24 mouse cellular contexts compared by ENCODE assay signal in genomic region chr6:124655893-124656292, GRCm38 (mm10). TPM values are rescaled to one million over a fixed set of nuclear protein-coding genes. Genes with fewer than 3 reads are reported as not detected.
A peak's percentile ranks its signal among the peaks of the same experiment; 100 is the strongest.
DNase-seq lines count a peak whose midpoint lies in the region; ATAC-seq and TF ChIP-seq lines count a peak whose summit lies in the region.
"Had no signal": no experiment of that assay in that cellular context is flagged by ENCODE, and none has a peak within 500 bp of the region (broad histone marks: within the 10 kb centered on the region; RNA-seq: fewer than 3 reads in every experiment).

No protein-coding gene starts in this region.

- no peaks in the 10 kb centered on the region for H3K4me1 ChIP-seq in heart, embryonic 11.5 days (ENCODE audit: control insufficient read depth, insufficient read depth, low read length)
- no peaks in the 10 kb centered on the region for H3K4me1 ChIP-seq in kidney, embryonic 16.5 days (ENCODE audit: insufficient read depth, low read length)
- peaks cover 3 to 17% of the 10 kb centered on the region in 2 experiments for H3K4me1 ChIP-seq in MEL (ENCODE audit: control insufficient read depth in 1 of 2, insufficient read depth in 2 of 2, low read length in 2 of 2)
- H3K4me1 ChIP-seq in thymus, adult 2 months (replicated peaks; ENCODE audit: control insufficient read depth, insufficient read depth, low read length), result 0 out of 2 replicates have a peak, but pooled peaks cover 6% of the 10 kb centered on the region
- H3K4me1 ChIP-seq: embryonic facial prominence, embryonic 13.5 days; forebrain, embryonic 13.5 days; heart, embryonic 15.5 days; hindbrain, embryonic 10.5 days; intestine, embryonic 15.5 days had no signal

- H3K79me2 ChIP-seq in MEL (ENCODE audit: control insufficient read depth, insufficient read depth, low read length, poor library complexity), result no peaks in the 10 kb centered on the region

- TF ChIP-seq CTCF in MEL (IDR thresholded peaks at IDR 0.05 in 2 of 3, conservative IDR thresholded peaks at IDR 0.05 in 1 of 3; ENCODE audit: control insufficient read depth in 1 of 3, insufficient read depth in 1 of 3, low read depth in 2 of 3, low read length in 3 of 3, poor library complexity in 1 of 3, severe bottlenecking in 1 of 3), result no peak
- no peak for TF ChIP-seq CTCF in thymus, adult 2 months (IDR thresholded peaks at IDR 0.05; ENCODE audit: borderline replicate concordance, control insufficient read depth, extremely low read depth, insufficient read depth, low read length, poor library complexity)

- DNase-seq in heart, adult 11 months, result peak; percentile 60
- no peak for DNase-seq in kidney, adult 11 months
- DNase-seq in 416B (ENCODE audit: low read depth) (peak; percentile 35), MEL (ENCODE audit: low read depth, low spot score) (no peak)
- no peak for DNase-seq in thymus, adult 2 months
- DNase-seq in frontal cortex, postnatal 14 days (ENCODE audit: low spot score in 2 of 2), result no peak
- DNase-seq: adrenal gland, postnatal 10 days; cerebellum, adult 11-12 months; cerebellum, adult 9-10 months; cerebellum, postnatal 25 days; forebrain, postnatal 0 days; gastrocnemius, adult 2 months; gastrocnemius, postnatal 25 days had no signal

- H3K9me3 ChIP-seq in heart, embryonic 11.5 days (replicated peaks; ENCODE audit: control insufficient read depth, low read length), result no peaks in the 10 kb centered on the region
- peaks cover 6% of the 10 kb centered on the region for H3K9me3 ChIP-seq in kidney, embryonic 16.5 days (ENCODE audit: low read length)
- H3K9me3 ChIP-seq in MEL (replicated peaks; ENCODE audit: insufficient read depth, low read length), result no peaks in the 10 kb centered on the region
- H3K9me3 ChIP-seq: heart, embryonic 15.5 days; intestine, embryonic 15.5 days had no signal

- H3K9ac ChIP-seq in heart, embryonic 11.5 days (ENCODE audit: low read depth, low read length), result no peak overlapping the region
- H3K9ac ChIP-seq in kidney, embryonic 16.5 days (replicated peaks; ENCODE audit: low read length), result no peak overlapping the region
- no peak overlapping the region for H3K9ac ChIP-seq in MEL (ENCODE audit: control insufficient read depth, low read depth, low read length, poor library complexity, severe bottlenecking)
- H3K9ac ChIP-seq: embryonic facial prominence, embryonic 13.5 days; forebrain, embryonic 13.5 days; forebrain, postnatal 0 days; heart, embryonic 15.5 days; hindbrain, embryonic 14.5 days; intestine, embryonic 15.5 days had no signal

- no peaks in the 10 kb centered on the region for H3K36me3 ChIP-seq in heart, embryonic 11.5 days (ENCODE audit: control insufficient read depth, insufficient read depth, low read length)
- no peaks in the 10 kb centered on the region for H3K36me3 ChIP-seq in kidney, embryonic 16.5 days (ENCODE audit: insufficient read depth, low read length)
- peaks cover 0 to 3% of the 10 kb centered on the region in 2 experiments; a peak in 1 of 4 replicates for H3K36me3 ChIP-seq in MEL (ENCODE audit: control insufficient read depth in 1 of 2, insufficient read depth in 2 of 2, low read length in 2 of 2)
- no peaks in the 10 kb centered on the region for H3K36me3 ChIP-seq in thymus, adult 2 months (ENCODE audit: control insufficient read depth, insufficient read depth, low read length)
- H3K36me3 ChIP-seq: embryonic facial prominence, embryonic 13.5 days; G1E; heart, embryonic 15.5 days; hindbrain, embryonic 10.5 days; intestine, embryonic 15.5 days had no signal

- 51% methylated on average over 6 of the region's 6 CpGs for WGBS in heart, embryonic 11.5 days (ENCODE audit: insufficient replicate concordance)
- 37% methylated on average over 6 of the region's 6 CpGs for whole genome bisulfite sequencing in kidney, embryonic 16.5 days
- 37% methylated on average over 6 of the region's 6 CpGs for WGBS in thymus, adult 2 months

- TF ChIP-seq RAD21 in MEL (IDR thresholded peaks at IDR 0.05; ENCODE audit: low read depth, low read length), result no peak

- no peaks in the 10 kb centered on the region for H3K27me3 ChIP-seq in heart, embryonic 11.5 days (ENCODE audit: control insufficient read depth, insufficient read depth, low read length)
- H3K27me3 ChIP-seq in kidney, embryonic 16.5 days (ENCODE audit: insufficient read depth, low read length), result no peaks in the 10 kb centered on the region
- H3K27me3 ChIP-seq in MEL (ENCODE audit: control insufficient read depth in 1 of 2, insufficient read depth in 2 of 2, low read length in 2 of 2), result no peaks in the 10 kb centered on the region
- H3K27me3 ChIP-seq in thymus, adult 2 months (ENCODE audit: control insufficient read depth, insufficient read depth, low read length), result no peaks in the 10 kb centered on the region
- H3K27me3 ChIP-seq: embryonic facial prominence, embryonic 13.5 days; forebrain, embryonic 13.5 days; heart, embryonic 15.5 days; intestine, embryonic 15.5 days had no signal

- H3K4me2 ChIP-seq in heart, embryonic 11.5 days, result no peak overlapping the region
- H3K4me2 ChIP-seq in kidney, embryonic 16.5 days (replicated peaks; ENCODE audit: low read depth, low read length), result no peak overlapping the region
- H3K4me2 ChIP-seq: embryonic facial prominence, embryonic 13.5 days; forebrain, embryonic 13.5 days; heart, embryonic 15.5 days; hindbrain, embryonic 14.5 days; intestine, embryonic 15.5 days had no signal

- no peak overlapping the region for H3K4me3 ChIP-seq in heart, embryonic 11.5 days (ENCODE audit: low read depth, low read length)
- H3K4me3 ChIP-seq in kidney, embryonic 16.5 days (ENCODE audit: low read length), result no peak overlapping the region
- H3K4me3 ChIP-seq in MEL (ENCODE audit: control insufficient read depth in 1 of 2, insufficient read depth in 1 of 2, low read depth in 2 of 2, low read length in 2 of 2), result no peak overlapping the region
- no peak overlapping the region for H3K4me3 ChIP-seq in thymus, adult 2 months (ENCODE audit: control insufficient read depth, insufficient read depth, low read length)
- H3K4me3 ChIP-seq: embryonic facial prominence, embryonic 13.5 days; forebrain, embryonic 13.5 days; gastrocnemius, adult 2 months; heart, embryonic 15.5 days; hindbrain, embryonic 10.5 days; intestine, embryonic 15.5 days had no signal

- no peak; a peak in 1 of 4 replicates for TF ChIP-seq EP300 in MEL (IDR thresholded peaks at IDR 0.05; ENCODE audit: low read depth in 1 of 2, low read length in 2 of 2)

- no peak for ATAC-seq in heart, embryonic 11.5 days (replicated peaks; ENCODE audit: insufficient number of reproducible peaks, low FRiP score, low TSS enrichment)
- no peak; the same call in 1 of the 2 replicates for ATAC-seq in kidney, embryonic 16.5 days (ENCODE audit: low FRiP score, low TSS enrichment)
- ATAC-seq: CD4-positive, CD25-positive, alpha-beta regulatory T cell, adult 4 months; forebrain, embryonic 13.5 days; forebrain, postnatal 0 days; intestine, embryonic 15.5 days had no signal

- TF ChIP-seq POLR2A in MEL (IDR thresholded peaks at IDR 0.05; ENCODE audit: control insufficient read depth in 1 of 2, insufficient read depth in 1 of 2, low read depth in 1 of 2, low read length in 2 of 2, poor library complexity in 1 of 2), result no peak
- no peak for TF ChIP-seq POLR2A in thymus, adult 2 months (IDR thresholded peaks at IDR 0.05; ENCODE audit: control insufficient read depth, extremely low read depth, insufficient read depth, low read length, poor library complexity)

- no peak overlapping the region for H3K27ac ChIP-seq in heart, embryonic 11.5 days (ENCODE audit: low read depth, low read length)
- peak overlapping the region; percentile 17; the same call in 1 of the 2 replicates for H3K27ac ChIP-seq in kidney, embryonic 16.5 days (ENCODE audit: low read length)
- no peak overlapping the region for H3K27ac ChIP-seq in MEL (ENCODE audit: control insufficient read depth, low read depth, low read length)
- no peak overlapping the region for H3K27ac ChIP-seq in thymus, adult 2 months (ENCODE audit: control insufficient read depth, insufficient read depth, low read length)
- H3K27ac ChIP-seq: embryonic facial prominence, embryonic 13.5 days; forebrain, embryonic 13.5 days; gastrocnemius, adult 2 months; heart, embryonic 15.5 days; hindbrain, embryonic 10.5 days; hindbrain, embryonic 14.5 days; intestine, embryonic 15.5 days had no signal

TF ChIP-seq in MEL, 35 proteins besides CTCF, POLR2A, EP300 and RAD21:
- TF ChIP-seq MAX (IDR thresholded peaks at IDR 0.05; ENCODE audit: low read length) (no peak), ETS1 (IDR thresholded peaks at IDR 0.05; ENCODE audit: low read depth, low read length) (peak; percentile 59; the same call in 1 of the 2 replicates)

RNA-seq across cellular contexts. Expression of gene Lpcat3, which starts 6.9 kb away (rescaled TPM):
- polyA plus RNA-seq in heart, embryonic 11.5 days (2014; fragmentation: Nextera tagmentation; extraction: Ambion mirVana), result 35.5 and 41.1 TPM in 2 replicates
- polyA plus RNA-seq in kidney, embryonic 16.5 days (2015; fragmentation: Nextera tagmentation; extraction: Ambion mirVana), result 88.6 and 97.2 TPM in 2 replicates
- 135 and 143 TPM in 2 replicates for total RNA-seq in MEL (2012; rRNA removed)
- 100 to 1,000 TPM in 1 of 2 experiments, not detected in 1; 337 TPM for polyA plus RNA-seq in MEL (2012; ENCODE audit: insufficient read depth in 1 of 2, insufficient read length in 2 of 2, low read depth in 1 of 2, low replicate concordance in 2 of 2, missing spikeins in 1 of 2)
- polyA plus RNA-seq in thymus, adult 2 months (2012; rRNA removed), result 173 and 184 TPM in 2 replicates

RNA-seq across cellular contexts. Expression of gene C1s2, which starts 20.0 kb away (rescaled TPM):
- polyA plus RNA-seq in heart, embryonic 11.5 days (2014; fragmentation: Nextera tagmentation; extraction: Ambion mirVana), result not detected in 2 replicates
- polyA plus RNA-seq in kidney, embryonic 16.5 days (2015; fragmentation: Nextera tagmentation; extraction: Ambion mirVana), result 0.09 and 0.12 TPM in 2 replicates
- 0.12 and 0.16 TPM in 2 replicates for total RNA-seq in MEL (2012; rRNA removed)
- polyA plus RNA-seq in MEL (2012; ENCODE audit: insufficient read depth in 1 of 2, insufficient read length in 2 of 2, low read depth in 1 of 2, low replicate concordance in 2 of 2, missing spikeins in 1 of 2), result under 1 TPM in 1 of 2 experiments, not detected in 1; 0.25 TPM
- polyA plus RNA-seq in thymus, adult 2 months (2012; rRNA removed), result 0.08 and 0.13 TPM in 2 replicates
- total RNA-seq: granulocyte monocyte progenitor cell, adult 5-6 weeks had no signal
- polyA plus RNA-seq: CD4-positive, CD25-positive, alpha-beta regulatory T cell, adult 4 months; embryonic facial prominence, embryonic 13.5 days; forebrain, embryonic 13.5 days; G1E; heart, embryonic 15.5 days; hindbrain, embryonic 10.5 days; intestine, embryonic 15.5 days had no signal

RNA-seq across cellular contexts. Expression of gene Emg1, which starts 56.1 kb away (rescaled TPM):
- 139 and 148 TPM in 2 replicates for polyA plus RNA-seq in heart, embryonic 11.5 days (2014; fragmentation: Nextera tagmentation; extraction: Ambion mirVana)
- polyA plus RNA-seq in kidney, embryonic 16.5 days (2015; fragmentation: Nextera tagmentation; extraction: Ambion mirVana), result 202 and 219 TPM in 2 replicates
- 378 and 391 TPM in 2 replicates for total RNA-seq in MEL (2012; rRNA removed)
- 100 to 1,000 TPM in 1 of 2 experiments, not detected in 1; 346 TPM for polyA plus RNA-seq in MEL (2012; ENCODE audit: insufficient read depth in 1 of 2, insufficient read length in 2 of 2, low read depth in 1 of 2, low replicate concordance in 2 of 2, missing spikeins in 1 of 2)
- 203 and 210 TPM in 2 replicates for polyA plus RNA-seq in thymus, adult 2 months (2012; rRNA removed)

RNA-seq across cellular contexts. Expression of gene Phb2, which starts 56.2 kb away (rescaled TPM):
- polyA plus RNA-seq in heart, embryonic 11.5 days (2014; fragmentation: Nextera tagmentation; extraction: Ambion mirVana), result 335 and 336 TPM in 2 replicates
- 403 and 405 TPM in 2 replicates for polyA plus RNA-seq in kidney, embryonic 16.5 days (2015; fragmentation: Nextera tagmentation; extraction: Ambion mirVana)
- 623 and 706 TPM in 2 replicates for total RNA-seq in MEL (2012; rRNA removed)
- polyA plus RNA-seq in MEL (2012; ENCODE audit: insufficient read depth in 1 of 2, insufficient read length in 2 of 2, low read depth in 1 of 2, low replicate concordance in 2 of 2, missing spikeins in 1 of 2), result 100 to 1,000 TPM; 309 to 815 TPM
- 150 and 171 TPM in 2 replicates for polyA plus RNA-seq in thymus, adult 2 months (2012; rRNA removed)

Comparison
In these comparisons a context has a peak if more than half of its experiments do, and no peak if none do; other contexts are left out.
1. DNase-seq: peak in heart, adult 11 months (single experiment) and 416B (single experiment); none in kidney, adult 11 months (single experiment), MEL (single experiment), thymus, adult 2 months (single experiment) and frontal cortex, postnatal 14 days (0 of 2).